Mouse (Mus musculus): Measurements from ENCODE around the gene Samd15.

Gene Samd15

DNA sequence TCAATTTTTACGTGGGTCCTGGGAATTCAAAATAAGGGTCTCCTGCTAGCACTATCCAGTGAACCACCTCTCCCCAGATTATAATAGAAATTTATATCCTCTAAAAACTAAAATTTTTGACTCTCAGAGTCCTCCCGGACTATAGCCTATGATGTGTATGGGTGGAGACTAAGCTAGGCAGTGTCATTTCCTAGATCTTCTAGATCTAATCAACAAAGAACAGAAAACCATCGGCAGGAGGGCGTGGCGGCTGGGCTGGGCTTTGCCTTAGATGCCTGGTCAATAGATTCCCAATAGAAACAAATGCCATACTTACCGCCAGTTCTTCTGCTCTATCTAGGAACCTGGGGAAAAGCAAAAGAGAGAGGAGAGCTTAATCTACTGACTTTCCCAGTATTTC is 50.6 kb downstream of the Samd15 start:
- H3K27me3 ChIP-seq (ENCODE audit: insufficient read depth, low read length): no peaks in the 10 kb centered on the region
- H3K9me3 ChIP-seq (ENCODE audit: low read length): no peaks in the 10 kb centered on the region
- H3K4me3 ChIP-seq (replicated peaks; ENCODE audit: low read length): no peak overlapping the region
- H3K36me3 ChIP-seq (ENCODE audit: insufficient read depth, low read length): peaks cover 85% of the 10 kb centered on the region
- TF ChIP-seq POU5F1 (IDR thresholded peaks at IDR 0.05; ENCODE audit: borderline replicate concordance, low read length): no peak
- TF ChIP-seq NANOG (IDR thresholded peaks at IDR 0.05; ENCODE audit: borderline replicate concordance, low read length): no peak
- TF ChIP-seq CTCF (conservative IDR thresholded peaks at IDR 0.05; ENCODE audit: low read length): no peak
- H3K4me1 ChIP-seq (replicated peaks; ENCODE audit: low read depth, low read length): peaks cover 8% of the 10 kb centered on the region

DNA sequence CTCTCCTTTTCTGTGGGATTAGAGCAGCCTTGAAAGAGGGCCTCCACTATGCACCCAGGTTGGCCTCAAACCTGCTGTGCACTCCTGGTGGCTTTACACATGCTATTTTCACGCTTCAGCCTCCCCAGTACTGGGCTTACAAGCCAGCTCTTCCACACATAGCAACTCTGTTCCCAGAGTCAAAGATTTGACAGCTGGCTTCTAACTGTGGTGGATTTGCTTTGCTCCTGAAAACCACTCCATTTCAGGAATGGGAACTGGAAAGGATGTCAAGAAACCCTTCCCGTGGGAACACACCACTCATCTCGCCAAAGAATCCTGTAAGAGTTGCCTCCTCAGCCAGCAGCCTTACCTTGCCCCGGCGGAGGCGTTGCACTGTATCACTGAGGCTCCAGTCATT is 54.4 kb downstream of the Samd15 start:
- Histone ChIP-seq H3K27me3 (ENCODE audit: insufficient read depth, low read length) (no peaks in the 10 kb centered on the region), H3K4me3 (replicated peaks; ENCODE audit: low read length) (no peak overlapping the region), H3K36me3 (ENCODE audit: insufficient read depth, low read length) (peaks cover 92% of the 10 kb centered on the region), H3K4me1 (replicated peaks; ENCODE audit: low read depth, low read length) (peaks cover 15% of the 10 kb centered on the region), H3K9me3 (ENCODE audit: low read length) (no peaks in the 10 kb centered on the region)
- TF ChIP-seq CTCF (conservative IDR thresholded peaks at IDR 0.05; ENCODE audit: low read length): no peak
- no peak for TF ChIP-seq NANOG (IDR thresholded peaks at IDR 0.05; ENCODE audit: borderline replicate concordance, low read length)
- no peak for TF ChIP-seq POU5F1 (IDR thresholded peaks at IDR 0.05; ENCODE audit: borderline replicate concordance, low read length)

DNA sequence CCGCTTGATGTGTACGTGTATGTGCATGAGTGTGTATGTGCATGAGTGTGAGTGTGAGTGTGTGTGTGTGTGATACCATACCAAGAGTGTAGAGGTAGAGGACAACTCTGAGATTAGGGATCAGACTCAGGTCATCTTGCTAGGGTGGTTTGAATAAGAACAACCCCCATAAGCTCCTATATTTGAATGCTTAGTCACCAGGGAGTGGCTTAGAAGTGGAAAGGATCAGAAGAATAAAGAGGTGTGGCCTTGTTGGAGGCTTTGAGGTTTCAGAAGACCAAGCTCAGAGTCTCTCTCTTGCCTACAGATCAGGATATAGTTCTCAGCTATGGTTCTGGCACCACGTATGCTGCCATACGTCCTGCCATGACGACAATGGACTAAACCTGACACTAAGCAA is 57.1 kb downstream of the Samd15 start:
- Histone ChIP-seq H3K27me3 (ENCODE audit: insufficient read depth, low read length) (no peaks in the 10 kb centered on the region), H3K36me3 (ENCODE audit: insufficient read depth, low read length) (peaks cover 90% of the 10 kb centered on the region), H3K4me3 (replicated peaks; ENCODE audit: low read length) (no peak overlapping the region), H3K9me3 (ENCODE audit: low read length) (no peaks in the 10 kb centered on the region), H3K4me1 (replicated peaks; ENCODE audit: low read depth, low read length) (peaks cover 8% of the 10 kb centered on the region; the same call in 1 of the 2 replicates)
- TF ChIP-seq POU5F1 (IDR thresholded peaks at IDR 0.05; ENCODE audit: borderline replicate concordance, low read length) (no peak), CTCF (conservative IDR thresholded peaks at IDR 0.05; ENCODE audit: low read length) (no peak), NANOG (IDR thresholded peaks at IDR 0.05; ENCODE audit: borderline replicate concordance, low read length) (no peak)

DNA sequence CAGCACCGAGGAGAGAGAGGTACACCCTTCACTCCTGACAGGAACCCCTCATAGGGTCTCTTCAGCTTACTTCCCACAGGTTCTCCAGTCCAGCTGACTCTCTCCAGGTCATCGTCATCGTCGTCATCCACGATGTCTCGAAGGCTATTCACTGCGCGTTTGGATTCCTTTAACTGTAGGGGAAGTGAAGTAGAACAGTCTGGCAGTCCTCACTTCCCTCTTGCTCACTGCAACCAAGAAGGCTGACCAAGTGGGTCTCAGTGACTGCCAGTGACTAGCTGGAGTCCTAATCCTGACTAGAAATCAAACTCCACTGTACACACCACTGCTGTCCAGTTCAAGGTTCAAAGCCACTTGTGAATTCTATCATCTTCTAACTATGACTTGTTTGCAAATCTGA is 61.0 kb downstream of the Samd15 start:
- TF ChIP-seq NANOG (IDR thresholded peaks at IDR 0.05; ENCODE audit: borderline replicate concordance, low read length) (no peak), CTCF (conservative IDR thresholded peaks at IDR 0.05; ENCODE audit: low read length) (no peak), POU5F1 (IDR thresholded peaks at IDR 0.05; ENCODE audit: borderline replicate concordance, low read length) (no peak)
- no peaks in the 10 kb centered on the region for H3K9me3 ChIP-seq (ENCODE audit: low read length)
- H3K27me3 ChIP-seq (ENCODE audit: insufficient read depth, low read length): no peaks in the 10 kb centered on the region
- H3K4me3 ChIP-seq (replicated peaks; ENCODE audit: low read length): no peak overlapping the region
- H3K4me1 ChIP-seq (replicated peaks; ENCODE audit: low read depth, low read length): peaks cover 17% of the 10 kb centered on the region
- peaks cover 80% of the 10 kb centered on the region for H3K36me3 ChIP-seq (ENCODE audit: insufficient read depth, low read length)
